Mouse (Mus musculus) adrenal gland, postnatal 14 days (tissue): ENCODE measurements around the gene Ppfia1. TPM values are rescaled to one million over a fixed set of nuclear protein-coding genes. Genes with fewer than 3 reads are reported as not detected.

Experiments
- DNase-seq: peaks from one replicate; pipeline ENCODE4 v3.0.0; 2021; ENCODE audit warnings: mixed read lengths
- total RNA-seq: library from RNA; stranded (reverse); gene quantifications from 2 replicates; pipeline ENCODE4 v1.2.3, GENCODE M21; 2021

The Ppfia1 gene
- total RNA-seq, 1 experiment from 2014 or later: 50.9 TPM

GRCm38 (mm10) chr7:144549904-144550566 is 3.5 kb downstream of the Ppfia1 start:
- no peak for DNase-seq

- DNase-seq: no peak
These were observed 8.3 kb downstream of the Ppfia1 start for GRCm38 (mm10) chr7:144545231-144545630.

GRCm38 (mm10) chr7:144541351-144541750 is 12.2 kb downstream of the Ppfia1 start:
- no peak for DNase-seq

- no peak for DNase-seq
These were observed 14.4 kb downstream of the Ppfia1 start for GRCm38 (mm10) chr7:144539146-144539545.

- DNase-seq: no peak
These were observed 15.4 kb downstream of the Ppfia1 start for GRCm38 (mm10) chr7:144538030-144538644.

- DNase-seq: no peak
These were observed 17.2 kb downstream of the Ppfia1 start for GRCm38 (mm10) chr7:144536367-144536766.

GRCm38 (mm10) chr7:144534773-144535172 is 18.8 kb downstream of the Ppfia1 start:
- no peak for DNase-seq

- peak; percentile 23 for DNase-seq
These were observed 21.7 kb downstream of the Ppfia1 start for GRCm38 (mm10) chr7:144531585-144532378.

GRCm38 (mm10) chr7:144529851-144530250 is 23.7 kb downstream of the Ppfia1 start:
- DNase-seq: no peak

- DNase-seq: peak; percentile 79
These were observed 25.8 kb downstream of the Ppfia1 start for GRCm38 (mm10) chr7:144527723-144528221.

- DNase-seq: no peak
These were observed 26.9 kb downstream of the Ppfia1 start for GRCm38 (mm10) chr7:144526649-144527048.

- no peak for DNase-seq
These were observed 28.9 kb downstream of the Ppfia1 start for GRCm38 (mm10) chr7:144524427-144525191.

GRCm38 (mm10) chr7:144523415-144523814 is 30.1 kb downstream of the Ppfia1 start:
- DNase-seq: no peak

- no peak for DNase-seq
These were observed 31.6 kb downstream of the Ppfia1 start for GRCm38 (mm10) chr7:144521927-144522326.

- no peak for DNase-seq
These were observed 33.7 kb downstream of the Ppfia1 start for GRCm38 (mm10) chr7:144519852-144520251.

- DNase-seq: no peak
These were observed 36.8 kb downstream of the Ppfia1 start for GRCm38 (mm10) chr7:144516711-144517110.

- DNase-seq: no peak
These were observed 44.4 kb downstream of the Ppfia1 start for GRCm38 (mm10) chr7:144509090-144509489.

GRCm38 (mm10) chr7:144506807-144507206 is 46.7 kb downstream of the Ppfia1 start:
- no peak for DNase-seq

GRCm38 (mm10) chr7:144503959-144504358 is 49.6 kb downstream of the Ppfia1 start:
- DNase-seq: no peak

GRCm38 (mm10) chr7:144492931-144493330 is 60.6 kb downstream of the Ppfia1 start:
- no peak for DNase-seq

- no peak for DNase-seq
These were observed 63.2 kb downstream of the Ppfia1 start for GRCm38 (mm10) chr7:144490201-144490873.
